9 mouse cellular contexts compared by ENCODE assay signal in genomic region chr1:133225963-133226660, GRCm38 (mm10).
DNase-seq lines count a peak whose midpoint lies in the region; ATAC-seq and TF ChIP-seq lines count a peak whose summit lies in the region.
"Had no signal": no experiment of that assay in that cellular context is flagged by ENCODE, and none has a peak within 500 bp of the region (broad histone marks: within the 10 kb centered on the region; RNA-seq: fewer than 3 reads in every experiment).

No protein-coding gene starts in this region.

- peak overlapping the region; percentile 31; the same call in 1 of the 2 replicates for H3K9ac ChIP-seq in forebrain, embryonic 13.5 days
- no peak overlapping the region for H3K9ac ChIP-seq in forebrain, embryonic 12.5 days
- H3K9ac ChIP-seq in heart, embryonic 12.5 days, result peak overlapping the region; percentile 53
- no peak overlapping the region for H3K9ac ChIP-seq in stomach, postnatal 0 days (ENCODE audit: low read length)

- TF ChIP-seq CTCF in stomach, postnatal 0 days (IDR thresholded peaks at IDR 0.05; ENCODE audit: low read depth), result peak; percentile 75

- WGBS in forebrain, embryonic 13.5 days, result 33% methylated on average over 9 of the region's 9 CpGs
- 37% methylated on average over 9 of the region's 9 CpGs for WGBS in forebrain, embryonic 12.5 days
- 19% methylated on average over 9 of the region's 9 CpGs for WGBS in heart, embryonic 12.5 days
- 38% methylated on average over 9 of the region's 9 CpGs for WGBS in stomach, postnatal 0 days

- TF ChIP-seq EP300 in stomach, postnatal 0 days (optimal IDR thresholded peaks at IDR 0.05), result no peak

- peaks cover 4% of the 10 kb centered on the region; the same call in 1 of the 2 replicates for H3K27me3 ChIP-seq in forebrain, embryonic 13.5 days
- peaks cover 24% of the 10 kb centered on the region for H3K27me3 ChIP-seq in forebrain, embryonic 12.5 days
- H3K27me3 ChIP-seq in heart, embryonic 12.5 days (replicated peaks), result no peaks in the 10 kb centered on the region
- no peaks in the 10 kb centered on the region for H3K27me3 ChIP-seq in stomach, postnatal 0 days (ENCODE audit: control insufficient read depth, insufficient read depth, low read length)

- peak; percentile 53 to 75 for DNase-seq in adrenal gland, postnatal 36 days
- peak; percentile 48 to 70 for DNase-seq in layer of hippocampus, adult 18-20 months (ENCODE audit: low spot score in 2 of 2)
- peak; percentile 58 for DNase-seq in lung, postnatal 25 days (ENCODE audit: low spot score)
- DNase-seq in stomach, postnatal 0 days (ENCODE audit: low spot score), result peak; percentile 49

- 0 out of 2 replicates have a peak, but pooled peaks have one; percentile 33 for ATAC-seq in forebrain, embryonic 13.5 days
- no peak for ATAC-seq in forebrain, embryonic 12.5 days (ENCODE audit: low FRiP score)
- no peak for ATAC-seq in heart, embryonic 12.5 days (ENCODE audit: insufficient number of reproducible peaks, low FRiP score)
- ATAC-seq in stomach, postnatal 0 days (ENCODE audit: low FRiP score, low TSS enrichment), result no peak
- ATAC-seq in monocyte, adult 5-6 weeks (replicated peaks; ENCODE audit: insufficient number of reproducible peaks, low FRiP score, low TSS enrichment, poor library complexity, severe bottlenecking), result no peak

- peak overlapping the region; percentile 45; the same call in 1 of the 2 replicates for H3K27ac ChIP-seq in forebrain, embryonic 13.5 days
- H3K27ac ChIP-seq in forebrain, embryonic 12.5 days, result no peak overlapping the region
- H3K27ac ChIP-seq in heart, embryonic 12.5 days (ENCODE audit: poor library complexity, severe bottlenecking), result peak overlapping the region; percentile 98
- peak overlapping the region; percentile 82 for H3K27ac ChIP-seq in stomach, postnatal 0 days (replicated peaks)
- H3K27ac ChIP-seq: macrophage had no signal

- no peaks in the 10 kb centered on the region for H3K36me3 ChIP-seq in forebrain, embryonic 13.5 days (ENCODE audit: poor library complexity, severe bottlenecking)
- H3K36me3 ChIP-seq in forebrain, embryonic 12.5 days (replicated peaks), result no peaks in the 10 kb centered on the region
- H3K36me3 ChIP-seq in heart, embryonic 12.5 days, result no peaks in the 10 kb centered on the region
- H3K36me3 ChIP-seq in stomach, postnatal 0 days (ENCODE audit: control insufficient read depth, insufficient read depth, low read length), result no peaks in the 10 kb centered on the region

- peak overlapping the region; percentile 30; the same call in 1 of the 2 replicates for H3K4me2 ChIP-seq in forebrain, embryonic 13.5 days
- H3K4me2 ChIP-seq in forebrain, embryonic 12.5 days, result no peak overlapping the region
- peak overlapping the region; percentile 54 for H3K4me2 ChIP-seq in heart, embryonic 12.5 days
- no peak overlapping the region for H3K4me2 ChIP-seq in stomach, postnatal 0 days (replicated peaks; ENCODE audit: low read depth)

- H3K9me3 ChIP-seq in forebrain, embryonic 13.5 days (replicated peaks), result no peaks in the 10 kb centered on the region
- no peaks in the 10 kb centered on the region for H3K9me3 ChIP-seq in forebrain, embryonic 12.5 days
- no peaks in the 10 kb centered on the region for H3K9me3 ChIP-seq in heart, embryonic 12.5 days (replicated peaks)
- no peaks in the 10 kb centered on the region for H3K9me3 ChIP-seq in stomach, postnatal 0 days (ENCODE audit: control insufficient read depth, low read length)

- no peak overlapping the region for H3K4me3 ChIP-seq in forebrain, embryonic 13.5 days
- H3K4me3 ChIP-seq in forebrain, embryonic 12.5 days (replicated peaks), result no peak overlapping the region
- H3K4me3 ChIP-seq in heart, embryonic 12.5 days, result no peak overlapping the region
- H3K4me3 ChIP-seq in stomach, postnatal 0 days (ENCODE audit: low read depth, low read length), result no peak overlapping the region

- H3K4me1 ChIP-seq in forebrain, embryonic 13.5 days, result peaks cover 60% of the 10 kb centered on the region
- H3K4me1 ChIP-seq in forebrain, embryonic 12.5 days, result peaks cover 53% of the 10 kb centered on the region
- H3K4me1 ChIP-seq in heart, embryonic 12.5 days (replicated peaks), result peaks cover 62% of the 10 kb centered on the region
- peaks cover 16% of the 10 kb centered on the region for H3K4me1 ChIP-seq in stomach, postnatal 0 days (replicated peaks; ENCODE audit: control insufficient read depth, insufficient read depth)

Comparison
In these comparisons a context has a peak if more than half of its experiments do, and no peak if none do; other contexts are left out.
1. H3K4me2 ChIP-seq: peak in forebrain, embryonic 13.5 days (single experiment) and heart, embryonic 12.5 days (single experiment); none in forebrain, embryonic 12.5 days (single experiment) and stomach, postnatal 0 days (single experiment).
2. H3K9ac ChIP-seq: peak in forebrain, embryonic 13.5 days (single experiment) and heart, embryonic 12.5 days (single experiment); none in forebrain, embryonic 12.5 days (single experiment) and stomach, postnatal 0 days (single experiment).
3. Peak in every context shown above with its lines, with median percentiles within 50 percentile points of each other: DNase-seq.